In genomic region chr13:112088312-112088771, GRCm38 (mm10) we compare ENCODE assay signal across 8 mouse cellular contexts.
A peak's percentile ranks its signal among the peaks of the same experiment; 100 is the strongest.
DNase-seq lines count a peak whose midpoint lies in the region; ATAC-seq and TF ChIP-seq lines count a peak whose summit lies in the region.

No protein-coding gene starts in this region.

- no peak overlapping the region for H3K4me2 ChIP-seq in hindbrain, postnatal 0 days (ENCODE audit: low read depth, low read length)
- no peak overlapping the region for H3K4me2 ChIP-seq in liver, embryonic 16.5 days (ENCODE audit: low read depth, low read length)

- H3K4me3 ChIP-seq in embryonic facial prominence, embryonic 10.5 days: no peak overlapping the region
- H3K4me3 ChIP-seq in hindbrain, postnatal 0 days (ENCODE audit: low read length): no peak overlapping the region
- H3K4me3 ChIP-seq in liver, embryonic 16.5 days (ENCODE audit: low read depth, low read length): no peak overlapping the region

- WGBS in embryonic facial prominence, embryonic 10.5 days: 12% methylated on average over 5 of the region's 5 CpGs
- 29% methylated on average over 5 of the region's 5 CpGs for WGBS in hindbrain, postnatal 0 days
- 44% methylated on average over 5 of the region's 5 CpGs for WGBS in liver, embryonic 16.5 days (ENCODE audit: insufficient replicate concordance)

- no peaks in the 10 kb centered on the region for H3K9me3 ChIP-seq in embryonic facial prominence, embryonic 10.5 days
- no peaks in the 10 kb centered on the region for H3K9me3 ChIP-seq in hindbrain, postnatal 0 days (ENCODE audit: low read length)
- H3K9me3 ChIP-seq in liver, embryonic 16.5 days (replicated peaks; ENCODE audit: control insufficient read depth, low read length): no peaks in the 10 kb centered on the region

- peaks cover 54% of the 10 kb centered on the region for H3K4me1 ChIP-seq in embryonic facial prominence, embryonic 10.5 days
- no peaks in the 10 kb centered on the region for H3K4me1 ChIP-seq in hindbrain, postnatal 0 days (ENCODE audit: insufficient read depth, low read length)
- H3K4me1 ChIP-seq in liver, embryonic 16.5 days (ENCODE audit: control insufficient read depth, low read depth, low read length): peaks cover 7% of the 10 kb centered on the region

- TF ChIP-seq CTCF in hindbrain, postnatal 0 days (IDR thresholded peaks at IDR 0.05; ENCODE audit: low read depth): no peak

- H3K36me3 ChIP-seq in embryonic facial prominence, embryonic 10.5 days (replicated peaks): no peaks in the 10 kb centered on the region
- H3K36me3 ChIP-seq in hindbrain, postnatal 0 days (ENCODE audit: insufficient read depth, low read length): no peaks in the 10 kb centered on the region
- no peaks in the 10 kb centered on the region for H3K36me3 ChIP-seq in liver, embryonic 16.5 days (ENCODE audit: control insufficient read depth, insufficient read depth)

- ATAC-seq in hindbrain, postnatal 0 days: peak; percentile 32; the same call in 1 of the 2 replicates
- ATAC-seq in liver, embryonic 16.5 days (ENCODE audit: low read depth): peak; percentile 81

- no peak overlapping the region for H3K9ac ChIP-seq in hindbrain, postnatal 0 days (replicated peaks; ENCODE audit: low read length)
- H3K9ac ChIP-seq in liver, embryonic 16.5 days (ENCODE audit: low read depth, low read length): peak overlapping the region; percentile 26; the same call in 1 of the 2 replicates

- peak; percentile 71 for DNase-seq in NIH3T3 (ENCODE audit: low read depth)
- peak; percentile 67 for DNase-seq in embryonic facial prominence, embryonic 10.5 days (ENCODE audit: low spot score)
- no peak for DNase-seq in hindbrain, postnatal 0 days (ENCODE audit: low spot score)
- DNase-seq in gastrocnemius, postnatal 25 days: no peak
- DNase-seq in frontal cortex, postnatal 25 days (ENCODE audit: low spot score in 2 of 2): no peak
- DNase-seq in cerebellum, adult 11-12 months: no peak
- DNase-seq in right cerebral cortex, postnatal 36 days (ENCODE audit: low spot score in 2 of 2): no peak

- peak overlapping the region; percentile 77 for H3K27ac ChIP-seq in embryonic facial prominence, embryonic 10.5 days (replicated peaks)
- H3K27ac ChIP-seq in hindbrain, postnatal 0 days: no peak overlapping the region
- H3K27ac ChIP-seq in liver, embryonic 16.5 days (ENCODE audit: low read length): peak overlapping the region; percentile 17; the same call in 1 of the 2 replicates

- no peaks in the 10 kb centered on the region for H3K27me3 ChIP-seq in embryonic facial prominence, embryonic 10.5 days (replicated peaks; ENCODE audit: low read depth, poor library complexity, severe bottlenecking)
- no peaks in the 10 kb centered on the region for H3K27me3 ChIP-seq in hindbrain, postnatal 0 days (ENCODE audit: insufficient read depth, low read length)
- H3K27me3 ChIP-seq in liver, embryonic 16.5 days (ENCODE audit: control insufficient read depth, insufficient read depth, low read depth, low read length): peaks cover 22% of the 10 kb centered on the region

Comparison
In these comparisons a context has a peak if more than half of its experiments do, and no peak if none do; other contexts are left out.
1. DNase-seq: peak in NIH3T3 (single experiment) and embryonic facial prominence, embryonic 10.5 days (single experiment); none in hindbrain, postnatal 0 days (single experiment), gastrocnemius, postnatal 25 days (single experiment), frontal cortex, postnatal 25 days (0 of 2), cerebellum, adult 11-12 months (single experiment) and right cerebral cortex, postnatal 36 days (0 of 2).